Mouse (Mus musculus): ENCODE results near the gene Zswim9.

DNA sequence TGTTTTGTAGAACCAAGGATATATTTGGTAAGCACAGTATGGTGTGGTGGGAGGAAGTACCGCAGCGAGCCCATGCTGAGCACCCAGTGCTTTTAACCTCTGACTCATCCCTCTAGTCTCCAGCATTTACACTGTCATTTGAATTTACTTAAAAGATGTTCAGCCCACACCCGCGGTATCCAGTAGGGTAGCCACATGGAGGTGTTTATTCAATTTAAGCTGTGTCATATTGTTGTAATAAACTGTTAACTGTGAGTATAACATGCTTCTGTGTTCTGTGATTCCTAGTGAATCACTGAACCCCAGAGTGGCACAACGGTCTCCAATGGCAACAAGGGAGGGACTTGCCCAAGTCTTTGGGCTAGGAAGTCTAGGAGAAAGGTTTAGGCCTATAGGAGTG lies 14.7 kb downstream of the Zswim9 start:
- TF ChIP-seq CTCF (IDR thresholded peaks at IDR 0.05; ENCODE audit: borderline replicate concordance, insufficient read depth, low read length) (no peak), POLR2A (IDR thresholded peaks at IDR 0.05; ENCODE audit: low read depth, low read length) (no peak)
